Mouse (Mus musculus) liver, embryonic 16.5 days (tissue): ENCODE data around the gene Sar1b. TPM values are rescaled to one million over a fixed set of nuclear protein-coding genes. Genes with fewer than 3 reads are reported as not detected.

Experiments used
- ATAC-seq: fragments of 200-750 bp; cut with Nextera tagmentation; 2 replicates; pipeline ENCODE4 v1.8.0; 2017; ENCODE audit warnings: low read depth, mild to moderate bottlenecking, moderate number of reproducible peaks, moderate library complexity
- H3K27ac ChIP-seq: fragments of 300-500 bp; sonication (generic); 2 replicates; pipeline ENCODE4 v1.5.1; 2014; ENCODE audit warnings: mild to moderate bottlenecking, low read length
- H3K27me3 ChIP-seq: fragments of 300-500 bp; sonication (generic); 2 replicates; pipeline ENCODE4 v1.6.1; 2014; ENCODE audit warnings: low read depth, low read length, mixed read lengths; ENCODE audit not compliant: control insufficient read depth, insufficient read depth
- H3K36me3 ChIP-seq: fragments of 300-500 bp; sonication (generic); 2 replicates; pipeline ENCODE4 v1.6.1; 2014; ENCODE audit warnings: mild to moderate bottlenecking; ENCODE audit not compliant: control insufficient read depth, insufficient read depth
- H3K4me1 ChIP-seq: fragments of 300-500 bp; sonication (generic); 2 replicates; pipeline ENCODE4 v1.6.1; 2014; ENCODE audit warnings: low read depth, low read length, mixed read lengths; ENCODE audit not compliant: control insufficient read depth
- H3K4me2 ChIP-seq: fragments of 300-500 bp; sonication (generic); 2 replicates; pipeline ENCODE4 v1.6.1; 2014; ENCODE audit warnings: low read depth, low read length, mixed read lengths
- H3K4me3 ChIP-seq: fragments of 300-500 bp; sonication (generic); 2 replicates; pipeline ENCODE4 v1.5.1; 2014; ENCODE audit warnings: low read depth, mild to moderate bottlenecking, low read length
- H3K9ac ChIP-seq: fragments of 300-500 bp; sonication (generic); 2 replicates; pipeline ENCODE4 v1.6.1; 2014; ENCODE audit warnings: low read depth, low read length
- H3K9me3 ChIP-seq: fragments of 300-500 bp; sonication (generic); replicated peaks from 2 replicates; pipeline ENCODE4 v1.6.1; 2016; ENCODE audit warnings: low read length; ENCODE audit not compliant: control insufficient read depth
- WGBS: fragments of 180-500 bp; shearing (Covaris S2); extraction: QIAGEN DNeasy Blood & Tissue Kit; methylation state at CpG from one replicate; pipeline ENCODE4 v1.1.7; 2014; ENCODE audit not compliant: insufficient replicate concordance; 5-methylcytosine and 5-hydroxymethylcytosine counted together
- polyA plus RNA-seq: library from polyadenylated mRNA; unstranded; fragments of >200 nt; fragmentation: Nextera tagmentation; extraction: Ambion mirVana; gene quantifications from 2 replicates; pipeline ENCODE4 v1.2.1, GENCODE M21; 2015

The Sar1b gene
- polyA plus RNA-seq, 1 experiment from 2014 or later: 73.4 TPM

GRCm38 (mm10) chr11:51790662-51791061 lies 27.2 kb downstream of the Sar1b start:
- no peaks in the 10 kb centered on the region for H3K9me3 ChIP-seq
- no peaks in the 10 kb centered on the region for H3K4me1 ChIP-seq
- ATAC-seq: no peak
- H3K27me3 ChIP-seq: no peaks in the 10 kb centered on the region
- no peak overlapping the region for H3K27ac ChIP-seq
- peaks cover 16% of the 10 kb centered on the region for H3K36me3 ChIP-seq
- H3K4me2 ChIP-seq: no peak overlapping the region
- no peak overlapping the region for H3K9ac ChIP-seq
- WGBS: 82% methylated on average over 7 of the region's 7 CpGs
- no peak overlapping the region for H3K4me3 ChIP-seq

GRCm38 (mm10) chr11:51796272-51796671 lies 32.8 kb downstream of the Sar1b start:
- H3K27me3 ChIP-seq: no peaks in the 10 kb centered on the region
- ATAC-seq: no peak
- 60% methylated on average over 4 of the region's 4 CpGs for WGBS
- H3K9ac ChIP-seq: no peak overlapping the region
- no peak overlapping the region for H3K4me2 ChIP-seq
- no peaks in the 10 kb centered on the region for H3K4me1 ChIP-seq
- no peak overlapping the region for H3K4me3 ChIP-seq
- H3K27ac ChIP-seq: no peak overlapping the region
- H3K9me3 ChIP-seq: no peaks in the 10 kb centered on the region
- H3K36me3 ChIP-seq: peaks cover 7% of the 10 kb centered on the region

- H3K9me3 ChIP-seq: no peaks in the 10 kb centered on the region
- WGBS: 28% methylated on average over 7 of the region's 8 CpGs
- no peak overlapping the region for H3K9ac ChIP-seq
- no peak overlapping the region for H3K27ac ChIP-seq
- no peak overlapping the region for H3K4me3 ChIP-seq
- H3K4me2 ChIP-seq: no peak overlapping the region
- no peaks in the 10 kb centered on the region for H3K27me3 ChIP-seq
- peaks cover 5% of the 10 kb centered on the region for H3K4me1 ChIP-seq
- H3K36me3 ChIP-seq: no peaks in the 10 kb centered on the region
- ATAC-seq: no peak
Measured at GRCm38 (mm10) chr11:51800634-51801325, 37.3 kb downstream of the Sar1b start.

- H3K4me3 ChIP-seq: peak overlapping the region; percentile 60
- ATAC-seq: peak; percentile 71
- 28% methylated on average over 17 of the region's 17 CpGs for WGBS
Measured at GRCm38 (mm10) chr11:51805221-51805981, 41.9 kb downstream of the Sar1b start.

GRCm38 (mm10) chr11:51807108-51807879 lies 43.8 kb downstream of the Sar1b start:
- Histone ChIP-seq H3K9ac (no peak overlapping the region), H3K27me3 (no peaks in the 10 kb centered on the region), H3K9me3 (no peaks in the 10 kb centered on the region), H3K4me3 (no peak overlapping the region), H3K36me3 (no peaks in the 10 kb centered on the region), H3K27ac (no peak overlapping the region), H3K4me1 (peaks cover 6% of the 10 kb centered on the region), H3K4me2 (no peak overlapping the region)
- ATAC-seq: peak; percentile 41; the same call in 1 of the 2 replicates
- WGBS: 56% methylated on average over 13 of the region's 13 CpGs

More at GRCm38 (mm10) chr11:51805221-51805981, 41.9 kb downstream of the Sar1b start:
- H3K9ac ChIP-seq: peak overlapping the region; percentile 51
- peaks cover 6% of the 10 kb centered on the region for H3K4me1 ChIP-seq
- H3K27ac ChIP-seq: peak overlapping the region; percentile 51; the same call in 1 of the 2 replicates
- H3K4me2 ChIP-seq: peak overlapping the region; percentile 60
- no peaks in the 10 kb centered on the region for H3K9me3 ChIP-seq
- H3K27me3 ChIP-seq: no peaks in the 10 kb centered on the region
- H3K36me3 ChIP-seq: no peaks in the 10 kb centered on the region

GRCm38 (mm10) chr11:51809632-51810224 lies 46.2 kb downstream of the Sar1b start:
- Histone ChIP-seq H3K4me3 (no peak overlapping the region), H3K36me3 (no peaks in the 10 kb centered on the region), H3K27ac (no peak overlapping the region), H3K4me2 (no peak overlapping the region), H3K9me3 (no peaks in the 10 kb centered on the region), H3K9ac (no peak overlapping the region), H3K27me3 (no peaks in the 10 kb centered on the region), H3K4me1 (peaks cover 6% of the 10 kb centered on the region)
- WGBS: 49% methylated on average over 6 of the region's 6 CpGs
- no peak for ATAC-seq

- Histone ChIP-seq H3K9me3 (no peaks in the 10 kb centered on the region), H3K9ac (no peak overlapping the region), H3K4me2 (no peak overlapping the region), H3K27ac (no peak overlapping the region), H3K4me1 (no peaks in the 10 kb centered on the region; the same call in 1 of the 2 replicates), H3K4me3 (no peak overlapping the region), H3K27me3 (no peaks in the 10 kb centered on the region), H3K36me3 (no peaks in the 10 kb centered on the region)
- ATAC-seq: no peak
- WGBS: 86% methylated on average over 4 of the region's 4 CpGs
Measured at GRCm38 (mm10) chr11:51811230-51811629, 47.7 kb downstream of the Sar1b start.

- 71% methylated on average over 8 of the region's 8 CpGs for WGBS
- Histone ChIP-seq H3K9ac (no peak overlapping the region), H3K36me3 (no peaks in the 10 kb centered on the region), H3K4me2 (no peak overlapping the region), H3K9me3 (no peaks in the 10 kb centered on the region), H3K4me3 (no peak overlapping the region), H3K27ac (no peak overlapping the region), H3K27me3 (no peaks in the 10 kb centered on the region), H3K4me1 (no peaks in the 10 kb centered on the region; the same call in 1 of the 2 replicates)
- ATAC-seq: no peak
Measured at GRCm38 (mm10) chr11:51812022-51812546, 48.6 kb downstream of the Sar1b start.
